Comparison of ENCODE assay signal across 18 mouse cellular contexts in the genomic region with DNA sequence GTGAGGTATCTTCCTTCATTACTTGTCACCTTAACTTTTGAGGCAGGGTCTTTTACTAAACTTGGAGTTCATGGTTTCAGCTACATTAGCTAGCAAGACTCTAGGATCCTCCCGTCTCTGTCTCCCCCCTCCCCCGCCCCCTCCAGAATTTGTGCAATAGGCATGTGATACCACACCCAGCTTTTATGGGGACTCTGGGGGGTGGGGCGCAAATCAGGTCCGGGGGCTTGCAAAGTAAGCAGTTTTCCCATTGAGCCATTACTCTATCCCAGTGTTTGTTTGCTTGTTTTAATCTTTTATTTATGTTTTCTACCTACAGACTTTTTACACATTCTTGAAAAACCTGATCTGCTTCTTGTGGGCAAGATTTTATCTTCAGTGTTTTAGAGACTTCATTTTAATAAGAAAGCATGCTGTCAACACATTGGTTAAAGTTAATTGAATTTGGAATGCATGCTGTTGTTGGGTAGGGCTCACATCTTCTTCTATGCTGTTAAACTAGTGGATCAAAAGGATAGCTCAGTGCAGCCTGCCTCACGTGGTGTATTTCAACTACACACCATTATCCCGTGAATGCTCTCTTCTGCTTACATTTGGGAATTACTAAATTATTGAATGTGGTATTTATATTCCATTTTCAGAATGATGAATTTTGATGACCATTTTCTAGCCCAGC.
"Had no signal": no experiment of that assay in that cellular context is flagged by ENCODE, and none has a peak within 500 bp of the region (broad histone marks: within the 10 kb centered on the region; RNA-seq: fewer than 3 reads in every experiment).

No protein-coding gene starts in this region.

- H3K9me3 ChIP-seq: kidney, embryonic 15.5 days; limb, embryonic 13.5 days; liver, embryonic 12.5 days; liver, embryonic 15.5 days; lung, embryonic 15.5 days had no signal

- DNase-seq: kidney, adult 8-10 months; kidney, postnatal 10 days; kidney, postnatal 4 days; left cerebral cortex, postnatal 4 days; liver; lung, adult 18-20 months; lung, postnatal 10 days; lung, postnatal 36 days; midbrain, embryonic 14.5 days; thymus, adult 18-20 months; thymus, postnatal 36 days had no signal

- H3K36me3 ChIP-seq: kidney, embryonic 15.5 days; limb, embryonic 13.5 days; liver, embryonic 12.5 days; liver, embryonic 15.5 days; lung, embryonic 15.5 days had no signal

- H3K4me2 ChIP-seq: kidney, embryonic 15.5 days; limb, embryonic 13.5 days; liver, embryonic 12.5 days; liver, embryonic 15.5 days; lung, embryonic 15.5 days; midbrain, embryonic 11.5 days had no signal

- H3K9ac ChIP-seq: kidney, embryonic 15.5 days; limb, embryonic 13.5 days; liver, embryonic 12.5 days; liver, embryonic 15.5 days; lung, embryonic 15.5 days had no signal

- ATAC-seq: liver, embryonic 12.5 days had no signal

- H3K27me3 ChIP-seq: kidney, embryonic 15.5 days; limb, embryonic 13.5 days; liver, embryonic 12.5 days; liver, embryonic 15.5 days; lung, embryonic 15.5 days had no signal

- H3K4me1 ChIP-seq: kidney, embryonic 15.5 days; liver, embryonic 12.5 days; liver, embryonic 15.5 days; lung, embryonic 15.5 days had no signal

- H3K4me3 ChIP-seq: kidney, embryonic 15.5 days; limb, embryonic 13.5 days; liver, embryonic 12.5 days; liver, embryonic 15.5 days; lung, embryonic 15.5 days had no signal

- H3K27ac ChIP-seq: kidney, embryonic 15.5 days; limb, embryonic 13.5 days; liver, embryonic 12.5 days; liver, embryonic 15.5 days; lung, embryonic 15.5 days; stomach, postnatal 0 days had no signal
